Mouse (Mus musculus) limb, embryonic 10.5 days (tissue): ENCODE data around the gene Wiz. TPM values are rescaled to one million over a fixed set of nuclear protein-coding genes. Genes with fewer than 3 reads are reported as not detected.

Source experiments
- DNase-seq: peaks from one replicate; pipeline ENCODE4 v3.0.0-alpha.2; 2017; ENCODE audit warnings: low spot score
- H3K27ac ChIP-seq: fragments of 300-500 bp; sonication (generic); 2 replicates; pipeline ENCODE4 v1.5.1; 2016; ENCODE audit warnings: mild to moderate bottlenecking
- H3K27me3 ChIP-seq: fragments of 300-500 bp; sonication (generic); 2 replicates; pipeline ENCODE4 v1.6.1; 2016; ENCODE audit warnings: low read depth, mild to moderate bottlenecking; ENCODE audit not compliant: poor library complexity, severe bottlenecking
- H3K36me3 ChIP-seq: fragments of 300-500 bp; sonication (generic); 2 replicates; pipeline ENCODE4 v1.6.1; 2016; ENCODE audit warnings: mild to moderate bottlenecking, moderate library complexity
- H3K4me1 ChIP-seq: fragments of 300-500 bp; sonication (generic); 2 replicates; pipeline ENCODE4 v1.6.1; 2016
- H3K4me3 ChIP-seq: fragments of 300-500 bp; sonication (generic); 2 replicates; pipeline ENCODE4 v1.5.1; 2016; ENCODE audit warnings: mild to moderate bottlenecking, moderate library complexity
- H3K9me3 ChIP-seq: fragments of 300-500 bp; sonication (generic); replicated peaks from 2 replicates; pipeline ENCODE4 v1.6.1; 2016; ENCODE audit warnings: mild to moderate bottlenecking
- WGBS: fragments of 180-500 bp; shearing (Covaris S2); methylation state at CpG from one replicate; pipeline ENCODE4 v1.1.7; 2016; 5-methylcytosine and 5-hydroxymethylcytosine counted together
- polyA plus RNA-seq: library from polyadenylated mRNA; unstranded; fragments of >200 nt; fragmentation: Nextera tagmentation; extraction: Ambion mirVana; gene quantifications from 2 replicates; pipeline ENCODE4 v1.2.1, GENCODE M21; 2016

Gene Wiz
- 36.7 and 37.2 TPM in 2 replicates for polyA plus RNA-seq

DNA sequence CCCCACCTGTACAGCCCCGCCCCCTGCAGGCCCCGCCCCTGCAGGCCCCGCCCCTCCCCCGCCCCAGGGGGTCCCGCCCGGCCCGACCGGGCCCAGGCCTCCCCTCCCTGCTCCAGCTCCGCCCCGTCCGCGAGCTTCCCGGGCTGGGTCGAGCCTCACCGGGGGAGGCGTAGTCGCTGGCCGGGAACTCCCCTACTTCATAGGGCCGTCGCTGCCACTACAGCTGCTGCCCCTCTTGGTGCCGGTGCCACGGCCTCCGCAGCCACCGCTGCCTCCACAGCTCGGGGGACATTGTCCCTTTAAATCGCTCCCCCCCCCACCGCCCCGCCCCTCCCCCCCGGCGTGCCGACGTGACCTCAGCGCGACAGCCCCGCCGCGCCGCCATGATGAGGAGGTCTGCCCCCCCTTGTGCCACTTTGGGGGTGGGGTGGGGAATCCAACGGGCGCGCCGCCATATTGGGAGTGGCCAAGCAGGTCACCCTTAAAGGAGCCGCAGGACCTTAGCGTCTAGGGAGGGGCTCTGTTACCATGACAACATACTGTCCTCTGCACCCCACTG is at the start of gene Wiz:
Gene Wiz, minus strand, starts transcription at position 339 of the 559 bp plus-strand sequence.
- Histone ChIP-seq H3K27ac (peak within 1 kb of the TSS; percentile 93), H3K36me3 (peaks cover 10% of the 10 kb centered on the region; the same call in 1 of the 2 replicates), H3K9me3 (no peaks in the 10 kb centered on the region), H3K4me3 (peak within 1 kb of the TSS; percentile 81), H3K4me1 (peaks cover 27% of the 10 kb centered on the region), H3K27me3 (peaks cover 42% of the 10 kb centered on the region)
- DNase-seq, result peak; percentile 93
- 0% methylated on average over 30 of the region's 44 CpGs for WGBS

DNA sequence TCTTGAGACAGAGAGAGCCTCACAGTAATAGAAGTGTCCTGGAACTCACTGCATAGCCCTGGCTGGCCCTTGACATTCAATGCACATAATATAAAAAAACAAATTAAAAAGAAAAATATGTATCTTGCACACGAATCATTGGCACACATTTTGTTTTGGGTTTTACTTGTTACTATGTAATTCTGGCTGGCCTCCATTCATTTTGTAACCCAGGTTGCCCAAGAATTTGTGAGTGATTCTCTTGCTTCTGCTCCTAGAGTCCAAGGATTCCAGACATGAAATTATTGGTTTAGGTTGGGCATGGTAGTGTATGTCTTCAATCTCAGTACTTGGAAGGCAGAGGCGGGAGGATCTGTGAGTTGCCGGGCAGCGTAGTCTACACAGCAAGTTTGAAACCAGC is 47.9 kb upstream of the Wiz start:
- WGBS, result 96% methylated on average over 4 of the region's 4 CpGs
- no peaks in the 10 kb centered on the region for H3K4me1 ChIP-seq

GRCm38 (mm10) chr17:32435151-32435550 is 45.9 kb upstream of the Wiz start:
- DNase-seq, result no peak
- H3K4me3 ChIP-seq, result no peak overlapping the region
- H3K9me3 ChIP-seq, result no peaks in the 10 kb centered on the region
- no peak overlapping the region for H3K27ac ChIP-seq
- WGBS, result 69% methylated on average over 5 of the region's 5 CpGs
- H3K36me3 ChIP-seq, result no peaks in the 10 kb centered on the region
- H3K4me1 ChIP-seq, result no peaks in the 10 kb centered on the region
- no peaks in the 10 kb centered on the region for H3K27me3 ChIP-seq

More for the DNA sequence above, 47.9 kb upstream of the Wiz start:
- Histone ChIP-seq H3K4me3 (no peak overlapping the region), H3K9me3 (no peaks in the 10 kb centered on the region), H3K27me3 (no peaks in the 10 kb centered on the region), H3K36me3 (no peaks in the 10 kb centered on the region), H3K27ac (no peak overlapping the region)
- DNase-seq, result no peak

DNA sequence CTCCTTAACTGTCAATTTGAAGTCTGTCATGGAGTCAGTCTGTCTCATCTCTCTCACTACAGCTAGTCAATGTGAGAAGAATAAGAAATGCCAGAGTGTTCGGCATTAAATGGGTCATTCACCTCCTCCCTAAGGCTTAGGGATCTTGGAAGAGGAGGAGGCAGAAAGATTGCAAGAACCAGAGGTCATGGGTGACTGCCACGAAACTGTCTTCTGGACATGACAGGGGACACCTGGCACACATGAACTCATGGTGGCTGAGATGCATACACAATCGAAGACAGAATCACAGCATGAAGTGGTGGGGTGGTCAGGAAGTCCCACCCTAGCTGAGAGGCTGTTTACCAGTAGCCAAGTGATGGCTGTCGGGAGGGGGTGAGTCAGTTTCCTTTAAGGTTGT is 45.1 kb upstream of the Wiz start:
- Histone ChIP-seq H3K4me3 (no peak overlapping the region), H3K27me3 (no peaks in the 10 kb centered on the region), H3K9me3 (no peaks in the 10 kb centered on the region), H3K4me1 (no peaks in the 10 kb centered on the region), H3K27ac (no peak overlapping the region), H3K36me3 (no peaks in the 10 kb centered on the region)
- DNase-seq, result no peak
- WGBS, result 74% methylated on average over 4 of the region's 4 CpGs

GRCm38 (mm10) chr17:32431972-32432371 is 42.7 kb upstream of the Wiz start:
- Histone ChIP-seq H3K27me3 (no peaks in the 10 kb centered on the region), H3K4me3 (no peak overlapping the region), H3K36me3 (no peaks in the 10 kb centered on the region), H3K4me1 (no peaks in the 10 kb centered on the region), H3K27ac (no peak overlapping the region), H3K9me3 (no peaks in the 10 kb centered on the region)
- 60% methylated on average over 3 of the region's 3 CpGs for WGBS
- no peak for DNase-seq

DNA sequence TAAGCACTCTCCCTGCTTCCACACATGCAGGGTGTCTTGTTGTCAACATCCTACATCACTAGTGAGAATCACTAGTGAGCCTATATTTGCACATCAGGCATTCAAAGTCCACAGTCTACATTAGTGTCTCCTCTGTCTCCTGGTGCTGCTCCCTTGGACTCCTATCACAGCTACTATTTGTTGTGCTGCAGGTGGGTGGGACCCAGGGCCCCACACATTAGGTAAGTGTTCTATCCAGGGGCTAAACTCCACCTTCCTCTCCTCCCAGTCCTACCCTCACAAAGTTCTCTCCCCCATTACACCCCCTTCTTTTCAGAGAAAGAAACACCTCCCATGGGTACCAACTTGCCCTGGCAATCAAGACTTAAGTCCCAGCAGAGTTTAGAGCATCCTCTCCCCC is 37.4 kb upstream of the Wiz start:
- no peaks in the 10 kb centered on the region for H3K4me1 ChIP-seq
- H3K27ac ChIP-seq, result no peak overlapping the region
- no peaks in the 10 kb centered on the region for H3K27me3 ChIP-seq
- no peak for DNase-seq
- no peaks in the 10 kb centered on the region for H3K36me3 ChIP-seq
- H3K4me3 ChIP-seq, result no peak overlapping the region
- no peaks in the 10 kb centered on the region for H3K9me3 ChIP-seq

DNA sequence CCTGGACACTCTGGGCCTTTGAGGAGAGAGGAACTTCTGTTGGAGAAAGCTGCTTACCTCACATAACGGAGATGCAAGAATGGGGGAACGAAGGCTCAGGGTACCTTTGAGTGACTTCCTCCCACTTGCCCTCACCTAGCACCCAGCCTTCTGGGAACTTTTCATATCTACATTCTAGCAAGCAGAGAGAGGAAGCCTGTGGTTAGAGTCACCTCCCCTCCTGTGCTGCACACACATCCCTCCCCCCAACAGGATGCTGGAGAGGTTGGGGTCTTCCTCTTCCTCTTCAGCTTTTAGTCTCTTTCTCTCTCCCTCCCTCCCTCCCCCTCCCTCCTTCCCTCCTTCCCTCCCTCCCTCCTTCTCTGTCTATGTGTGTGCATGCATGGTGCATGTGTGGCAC is 34.8 kb upstream of the Wiz start, which contains the start of gene Pglyrp2:
Gene Pglyrp2, minus strand, starts transcription at position 134 of the 400 bp plus-strand sequence.
- H3K27me3 ChIP-seq, result 0 out of 2 replicates have a peak, but pooled peaks cover 4% of the 10 kb centered on the region
- H3K9me3 ChIP-seq, result no peaks in the 10 kb centered on the region
- no peak within 1 kb of the TSS for H3K4me3 ChIP-seq
- no peaks in the 10 kb centered on the region for H3K36me3 ChIP-seq
- WGBS, result 94% methylated on average over 2 of the region's 2 CpGs
- no peak for DNase-seq
- H3K4me1 ChIP-seq, result no peaks in the 10 kb centered on the region
- H3K27ac ChIP-seq, result no peak within 1 kb of the TSS

GRCm38 (mm10) chr17:32420781-32421180 is 31.5 kb upstream of the Wiz start:
- WGBS, result 88% methylated on average over 8 of the region's 8 CpGs

DNA sequence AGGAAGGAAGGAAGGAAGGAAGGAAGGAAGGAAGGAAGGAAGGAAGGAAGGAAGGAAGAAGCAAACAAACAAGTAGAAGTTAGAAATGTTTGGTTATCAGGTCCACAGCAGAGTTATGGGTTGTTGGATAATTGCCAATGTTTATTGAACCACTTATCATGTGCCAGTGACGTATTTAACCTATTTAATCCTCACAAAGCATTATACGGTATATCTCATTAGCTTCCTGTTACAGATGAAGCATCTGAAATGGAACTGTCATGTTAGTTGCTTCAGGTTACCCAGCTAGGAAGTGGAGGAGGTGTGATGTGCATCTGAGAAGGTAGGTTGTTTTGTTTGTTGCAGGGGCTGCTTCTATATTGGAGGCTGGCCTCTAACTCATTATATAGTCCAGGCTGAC is 30.8 kb upstream of the Wiz start:
- WGBS, result 82% methylated on average over 2 of the region's 2 CpGs
- Histone ChIP-seq H3K4me1 (no peaks in the 10 kb centered on the region), H3K27me3 (peaks cover 40% of the 10 kb centered on the region)

More at GRCm38 (mm10) chr17:32420781-32421180, 31.5 kb upstream of the Wiz start:
- Histone ChIP-seq H3K27ac (no peak overlapping the region), H3K4me3 (no peak overlapping the region), H3K9me3 (no peaks in the 10 kb centered on the region), H3K4me1 (no peaks in the 10 kb centered on the region), H3K27me3 (peaks cover 32% of the 10 kb centered on the region), H3K36me3 (no peaks in the 10 kb centered on the region)
- no peak for DNase-seq

DNA sequence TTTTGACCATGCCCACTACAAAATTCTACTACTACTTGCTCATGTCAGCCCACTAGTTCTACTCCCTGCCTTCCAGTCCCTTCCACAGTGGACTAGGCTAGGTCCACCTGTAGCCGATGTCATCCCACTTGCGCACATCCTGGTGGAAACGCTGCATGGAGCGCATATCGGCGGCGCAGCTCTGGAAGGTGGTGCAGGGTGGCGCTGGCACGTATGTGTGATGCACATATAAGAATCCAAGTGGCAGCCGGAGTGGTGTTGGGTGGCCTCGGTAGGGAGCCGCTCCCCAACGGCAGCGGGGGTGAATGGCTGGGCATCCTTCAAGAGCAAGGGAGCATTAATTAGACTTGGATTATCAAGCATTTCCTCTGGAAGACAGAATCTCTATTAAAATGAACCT is 27.5 kb upstream of the Wiz start:
- Histone ChIP-seq H3K4me1 (no peaks in the 10 kb centered on the region), H3K27ac (no peak overlapping the region), H3K4me3 (no peak overlapping the region), H3K9me3 (no peaks in the 10 kb centered on the region), H3K27me3 (peaks cover 50% of the 10 kb centered on the region), H3K36me3 (no peaks in the 10 kb centered on the region)
- 92% methylated on average over 14 of the region's 14 CpGs for WGBS
- no peak for DNase-seq

More for the DNA sequence above, 30.8 kb upstream of the Wiz start:
- no peak overlapping the region for H3K4me3 ChIP-seq
- no peak for DNase-seq
- H3K27ac ChIP-seq, result no peak overlapping the region
- no peaks in the 10 kb centered on the region for H3K36me3 ChIP-seq
- no peaks in the 10 kb centered on the region for H3K9me3 ChIP-seq

- H3K9me3 ChIP-seq, result no peaks in the 10 kb centered on the region
- no peaks in the 10 kb centered on the region for H3K36me3 ChIP-seq
- no peaks in the 10 kb centered on the region for H3K4me1 ChIP-seq
- H3K4me3 ChIP-seq, result peak overlapping the region; percentile 21; the same call in 1 of the 2 replicates
- no peak overlapping the region for H3K27ac ChIP-seq
- peaks cover 50% of the 10 kb centered on the region for H3K27me3 ChIP-seq
- 37% methylated on average over 24 of the region's 24 CpGs for WGBS
- no peak for DNase-seq
These were observed 26.3 kb upstream of the Wiz start for GRCm38 (mm10) chr17:32415417-32416020.

GRCm38 (mm10) chr17:32411898-32412297 is 22.7 kb upstream of the Wiz start:
- Histone ChIP-seq H3K27me3 (peaks cover 29% of the 10 kb centered on the region), H3K9me3 (no peaks in the 10 kb centered on the region), H3K4me3 (no peak overlapping the region), H3K27ac (no peak overlapping the region), H3K36me3 (no peaks in the 10 kb centered on the region), H3K4me1 (no peaks in the 10 kb centered on the region)
- 92% methylated on average over 6 of the region's 6 CpGs for WGBS
- no peak for DNase-seq

DNA sequence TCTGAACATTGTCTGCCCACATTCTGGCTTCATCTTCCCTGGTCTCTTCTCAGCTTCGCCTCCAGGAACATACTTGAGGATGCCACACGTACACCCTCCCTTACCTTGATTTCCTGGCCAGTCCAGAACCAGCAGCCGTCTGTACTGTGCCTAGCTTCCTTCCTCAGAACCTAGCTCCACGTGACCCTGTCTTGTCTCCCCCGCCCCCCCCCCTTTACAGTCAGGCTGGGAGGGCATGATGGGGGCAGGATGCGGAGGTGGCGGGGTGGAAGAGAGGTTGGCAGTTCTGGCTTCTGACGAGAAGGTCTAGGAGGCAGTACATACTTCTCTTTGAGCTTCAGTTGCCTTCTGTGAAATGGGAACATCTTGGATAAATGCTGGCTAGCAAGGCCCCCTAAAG is 14.2 kb upstream of the Wiz start, which contains the start of gene Rasal3:
Gene Rasal3, minus strand, starts transcription at position 167 of the 400 bp plus-strand sequence.
- 69% methylated on average over 8 of the region's 8 CpGs for WGBS
- H3K4me3 ChIP-seq, result no peak within 1 kb of the TSS
- no peak for DNase-seq

More for the DNA sequence above, 14.2 kb upstream of the Wiz start, which contains the start of gene Rasal3:
- no peak within 1 kb of the TSS; the same call in 1 of the 2 replicates for H3K27ac ChIP-seq
- peaks cover 24% of the 10 kb centered on the region for H3K27me3 ChIP-seq
- H3K9me3 ChIP-seq, result no peaks in the 10 kb centered on the region
- no peaks in the 10 kb centered on the region for H3K36me3 ChIP-seq
- H3K4me1 ChIP-seq, result no peaks in the 10 kb centered on the region
